Mouse (Mus musculus) liver, adult 2 months (tissue): ENCODE measurements around the gene Atg10. TPM values are rescaled to one million over a fixed set of nuclear protein-coding genes. Genes with fewer than 3 reads are reported as not detected.

ENCODE experiments used
- DNase-seq: peaks from one replicate; pipeline ENCODE4 v3.0.0-alpha.2; 2011; ENCODE audit warnings: low read depth, low spot score; ENCODE audit errors: extremely low read depth
- H3K27ac ChIP-seq: fragments of 200-500 bp; replicated peaks from 2 replicates; pipeline ENCODE4 v1.5.1; 2012; ENCODE audit warnings: low read depth, mild to moderate bottlenecking, control low read depth, inconsistent platforms, low read length; ENCODE audit not compliant: insufficient read depth
- H3K27me3 ChIP-seq: fragments of 200-500 bp; 2 replicates; pipeline ENCODE4 v1.6.1; 2012; ENCODE audit warnings: mild to moderate bottlenecking, moderate library complexity, low read length, inconsistent platforms; ENCODE audit not compliant: control insufficient read depth, insufficient read depth
- H3K36me3 ChIP-seq: fragments of 200-500 bp; 2 replicates; pipeline ENCODE4 v1.6.1; 2012; ENCODE audit warnings: low read length, inconsistent platforms; ENCODE audit not compliant: control insufficient read depth, insufficient read depth
- H3K4me1 ChIP-seq: fragments of 200-500 bp; 2 replicates; pipeline ENCODE4 v1.6.1; 2011; ENCODE audit warnings: low read length; ENCODE audit not compliant: control insufficient read depth, insufficient read depth
- H3K4me3 ChIP-seq: fragments of 200-500 bp; 2 replicates; pipeline ENCODE4 v1.5.1; 2011; ENCODE audit warnings: low read depth, mild to moderate bottlenecking, control low read depth, low read length, moderate library complexity; ENCODE audit not compliant: insufficient read depth
- H3K79me2 ChIP-seq: fragments of 200-500 bp; 2 replicates; pipeline ENCODE4 v1.6.1; 2012; ENCODE audit warnings: inconsistent platforms, mild to moderate bottlenecking, low read length, moderate library complexity; ENCODE audit not compliant: control insufficient read depth, insufficient read depth
- H3K9ac ChIP-seq: fragments of 200-500 bp; 2 replicates; pipeline ENCODE4 v1.6.1; 2012; ENCODE audit warnings: low read depth, mild to moderate bottlenecking, control low read depth, inconsistent platforms, low read length
- CTCF ChIP-seq: fragments of 200-500 bp; IDR thresholded peaks from 2 replicates; pipeline ENCODE4 v1.5.1; 2011; ENCODE audit warnings: low read depth, low read length, control low read depth
- POLR2A ChIP-seq: fragments of 200-500 bp; IDR thresholded peaks from 2 replicates; pipeline ENCODE4 v1.6.1; 2011; ENCODE audit warnings: low read length, control low read depth; ENCODE audit not compliant: insufficient read depth; ENCODE audit errors: extremely low read depth
- WGBS: fragments of 180-500 bp; shearing (Covaris S2); methylation state at CpG from one replicate; pipeline ENCODE4 v1.1.7; 2018; 5-methylcytosine and 5-hydroxymethylcytosine counted together
- polyA plus RNA-seq: library from polyadenylated mRNA; depleted of rRNA; stranded (reverse); fragments of >200 nt; gene quantifications from 2 replicates; pipeline ENCODE4 v1.2.3, GENCODE M21; 2012
- total RNA-seq: library from RNA; depleted of rRNA; stranded (reverse); fragments of >200 nt; gene quantifications from 2 replicates; pipeline ENCODE4 v1.2.3, GENCODE M21; 2014

Gene Atg10
- total and polyA plus RNA-seq, 2 experiments = 0.94 to 5.3 TPM

GRCm38 (mm10) chr13:91236884-91237283 is 13.1 kb upstream of the Atg10 start:
- no peaks in the 10 kb centered on the region for H3K36me3 ChIP-seq
- no peak overlapping the region for H3K9ac ChIP-seq
- DNase-seq = no peak
- no peak overlapping the region for H3K27ac ChIP-seq
- TF ChIP-seq POLR2A (no peak), CTCF (no peak)
- H3K79me2 ChIP-seq = no peaks in the 10 kb centered on the region
- no peaks in the 10 kb centered on the region for H3K27me3 ChIP-seq
- H3K4me1 ChIP-seq = no peaks in the 10 kb centered on the region
- WGBS = 85% methylated on average over 2 of the region's 2 CpGs
- no peak overlapping the region for H3K4me3 ChIP-seq

DNA sequence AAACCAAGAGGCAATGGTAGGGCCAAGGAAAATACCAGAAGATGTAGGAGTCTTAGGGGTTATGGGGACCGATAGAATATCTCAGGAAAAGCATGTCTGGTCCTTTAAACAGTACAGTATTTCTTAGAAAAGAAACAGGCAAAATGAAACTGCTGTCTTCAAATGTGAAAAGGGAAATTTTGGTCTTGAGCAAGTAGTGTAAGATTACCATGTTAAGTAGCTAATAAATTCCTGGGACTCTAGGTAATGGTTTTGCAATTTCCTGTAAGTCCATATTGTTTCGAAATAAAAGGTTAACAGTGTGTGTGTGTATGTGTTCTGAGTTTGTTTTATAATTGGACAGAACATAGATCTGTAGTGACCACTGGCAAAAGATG is 658 bp upstream of the Atg10 start:
- H3K27ac ChIP-seq = peak overlapping the region; percentile 87
- H3K36me3 ChIP-seq = no peaks in the 10 kb centered on the region
- TF ChIP-seq CTCF = no peak
- no peak for TF ChIP-seq POLR2A
- H3K4me1 ChIP-seq = peaks cover 2% of the 10 kb centered on the region; the same call in 1 of the 2 replicates
- peak; percentile 73 for DNase-seq
- WGBS = 30% methylated on average over 2 of the region's 2 CpGs
- H3K27me3 ChIP-seq = no peaks in the 10 kb centered on the region
- no peaks in the 10 kb centered on the region for H3K79me2 ChIP-seq
- peak overlapping the region; percentile 82; the same call in 1 of the 2 replicates for H3K9ac ChIP-seq
- no peak overlapping the region; the same call in 1 of the 2 replicates for H3K4me3 ChIP-seq

DNA sequence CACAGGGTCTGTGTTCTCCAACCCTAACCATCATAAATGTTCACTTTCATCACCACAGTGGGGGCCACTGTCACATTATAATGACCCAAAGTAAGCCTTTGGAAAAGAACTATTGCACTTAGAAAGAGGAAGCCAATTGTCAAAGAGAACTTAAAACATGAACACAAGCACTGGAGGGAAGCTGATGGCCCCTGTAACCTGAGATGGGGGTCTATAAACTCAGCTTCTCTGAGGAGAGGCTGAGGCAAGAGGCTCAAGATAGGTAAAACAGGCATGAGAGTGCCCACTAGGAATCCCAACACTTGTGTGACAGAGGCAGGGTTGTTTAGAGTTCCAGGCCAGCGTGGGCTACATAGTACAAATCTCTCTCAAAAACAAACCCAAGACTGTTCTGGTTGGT is 705 bp downstream of the Atg10 start:
- TF ChIP-seq CTCF = no peak
- no peak for TF ChIP-seq POLR2A
- DNase-seq = peak; percentile 5

GRCm38 (mm10) chr13:91221696-91222095 is 2.1 kb downstream of the Atg10 start:
- no peak for TF ChIP-seq CTCF
- TF ChIP-seq POLR2A = no peak
- no peak for DNase-seq

More for the DNA sequence above, 705 bp downstream of the Atg10 start:
- Histone ChIP-seq H3K27me3 (no peaks in the 10 kb centered on the region), H3K27ac (peak overlapping the region; percentile 59), H3K4me1 (peaks cover 2% of the 10 kb centered on the region; the same call in 1 of the 2 replicates), H3K36me3 (no peaks in the 10 kb centered on the region), H3K9ac (no peak overlapping the region), H3K4me3 (no peak overlapping the region), H3K79me2 (no peaks in the 10 kb centered on the region)
- WGBS = 78% methylated on average over 1 of the region's 1 CpGs

GRCm38 (mm10) chr13:91217691-91218090 is 6.1 kb downstream of the Atg10 start:
- H3K27ac ChIP-seq = no peak overlapping the region
- WGBS = 93% methylated on average over 2 of the region's 2 CpGs
- H3K4me3 ChIP-seq = no peak overlapping the region
- H3K4me1 ChIP-seq = no peaks in the 10 kb centered on the region
- no peak overlapping the region for H3K9ac ChIP-seq
- H3K36me3 ChIP-seq = no peaks in the 10 kb centered on the region; the same call in 1 of the 2 replicates
- H3K27me3 ChIP-seq = no peaks in the 10 kb centered on the region
- no peak for TF ChIP-seq CTCF
- no peak for TF ChIP-seq POLR2A
- no peaks in the 10 kb centered on the region for H3K79me2 ChIP-seq
- DNase-seq = no peak

More at GRCm38 (mm10) chr13:91221696-91222095, 2.1 kb downstream of the Atg10 start:
- 81% methylated on average over 4 of the region's 4 CpGs for WGBS
- H3K27ac ChIP-seq = no peak overlapping the region
- no peak overlapping the region for H3K4me3 ChIP-seq
- H3K9ac ChIP-seq = no peak overlapping the region
- H3K79me2 ChIP-seq = no peaks in the 10 kb centered on the region
- no peaks in the 10 kb centered on the region for H3K27me3 ChIP-seq
- no peaks in the 10 kb centered on the region for H3K36me3 ChIP-seq
- H3K4me1 ChIP-seq = peaks cover 2% of the 10 kb centered on the region; the same call in 1 of the 2 replicates

DNA sequence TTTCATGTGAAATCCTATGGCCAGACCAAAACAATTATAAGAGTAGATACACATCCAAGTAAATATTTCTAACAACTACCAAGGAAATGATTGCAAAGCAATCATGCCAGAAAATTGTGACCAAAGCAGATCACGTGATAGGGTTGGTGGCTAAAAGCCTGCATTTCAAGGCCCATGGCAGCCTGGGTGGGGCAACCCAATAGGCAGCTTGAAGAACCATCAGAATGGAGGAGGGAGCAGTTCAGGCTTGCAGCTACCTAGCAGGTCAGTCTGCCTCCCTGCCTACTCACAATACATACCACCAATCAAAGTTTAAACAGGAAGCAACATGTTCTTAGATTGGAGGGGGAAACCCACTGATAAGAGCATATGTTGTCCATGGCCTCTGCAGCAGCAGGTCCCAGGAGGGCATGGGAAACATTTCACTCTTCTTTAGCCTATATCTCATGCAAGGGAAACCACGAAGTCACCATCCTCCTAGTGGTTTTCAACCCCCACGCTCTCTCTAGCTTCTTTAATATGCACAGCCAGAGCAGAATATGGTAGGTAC is 7.0 kb downstream of the Atg10 start:
- no peak for DNase-seq
- Histone ChIP-seq H3K27me3 (no peaks in the 10 kb centered on the region), H3K4me3 (no peak overlapping the region), H3K9ac (no peak overlapping the region), H3K4me1 (no peaks in the 10 kb centered on the region), H3K36me3 (no peaks in the 10 kb centered on the region; the same call in 1 of the 2 replicates), H3K79me2 (no peaks in the 10 kb centered on the region), H3K27ac (no peak overlapping the region)
- no peak for TF ChIP-seq CTCF
- TF ChIP-seq POLR2A = no peak
- 87% methylated on average over 3 of the region's 3 CpGs for WGBS
